In genomic region chr5:120531631-120532030, GRCm38 (mm10) we compare ENCODE assay signal across 23 mouse cellular contexts. TPM values are rescaled to one million over a fixed set of nuclear protein-coding genes. Genes with fewer than 3 reads are reported as not detected.
DNase-seq lines count a peak whose midpoint lies in the region; ATAC-seq and TF ChIP-seq lines count a peak whose summit lies in the region.
"Had no signal": no experiment of that assay in that cellular context is flagged by ENCODE, and none has a peak within 500 bp of the region (broad histone marks: within the 10 kb centered on the region; RNA-seq: fewer than 3 reads in every experiment).

No protein-coding gene starts in this region.

- TF ChIP-seq POLR2A in liver, adult 2 months (IDR thresholded peaks at IDR 0.05; ENCODE audit: extremely low read depth, insufficient read depth, low read length), result no peak

- no peak for TF ChIP-seq CTCF in liver, adult 2 months (IDR thresholded peaks at IDR 0.05; ENCODE audit: low read depth, low read length)
- no peak for TF ChIP-seq CTCF in liver, postnatal 0 days (IDR thresholded peaks at IDR 0.05; ENCODE audit: low read depth)

- no peak for TF ChIP-seq EP300 in liver, postnatal 0 days (IDR thresholded peaks at IDR 0.05; ENCODE audit: low read depth)

- H3K4me2 ChIP-seq in liver, embryonic 12.5 days, result no peak overlapping the region
- H3K4me2 ChIP-seq in liver, postnatal 0 days (ENCODE audit: low read depth, low read length), result no peak overlapping the region
- no peak overlapping the region for H3K4me2 ChIP-seq in liver, embryonic 11.5 days

- H3K27ac ChIP-seq in liver, adult 2 months (replicated peaks; ENCODE audit: insufficient read depth, low read depth, low read length), result peak overlapping the region; percentile 46
- no peak overlapping the region for H3K27ac ChIP-seq in liver, embryonic 12.5 days
- H3K27ac ChIP-seq in liver, postnatal 0 days (ENCODE audit: low read depth), result no peak overlapping the region
- no peak overlapping the region for H3K27ac ChIP-seq in liver, embryonic 11.5 days (ENCODE audit: low read depth, low read length)

- no peaks in the 10 kb centered on the region for H3K27me3 ChIP-seq in liver, adult 2 months (ENCODE audit: control insufficient read depth, insufficient read depth, low read length)
- H3K27me3 ChIP-seq in liver, embryonic 12.5 days (replicated peaks), result no peaks in the 10 kb centered on the region
- H3K27me3 ChIP-seq in liver, postnatal 0 days (ENCODE audit: insufficient read depth, low read length), result no peaks in the 10 kb centered on the region
- no peaks in the 10 kb centered on the region for H3K27me3 ChIP-seq in liver, embryonic 11.5 days (replicated peaks; ENCODE audit: control insufficient read depth, insufficient read depth, low read length)
- H3K27me3 ChIP-seq: CH12.LX, Patski had no signal

- peak; percentile 94 for DNase-seq in liver, adult 2 months (ENCODE audit: extremely low read depth, low read depth, low spot score)
- no peak for DNase-seq in liver, postnatal 0 days
- DNase-seq in liver, embryonic 11.5 days (ENCODE audit: low spot score), result no peak
- DNase-seq: adrenal gland, adult 2 months; adrenal gland, adult 8-10 months; adrenal gland, postnatal 10 days; adrenal gland, postnatal 14 days; adrenal gland, postnatal 25 days; adrenal gland, postnatal 36 days; B cell, adult 2 months; cerebellum, adult 11 months; cerebellum, adult 11-12 months; cerebellum, adult 18-20 months had no signal

- H3K79me2 ChIP-seq in liver, adult 2 months (ENCODE audit: control insufficient read depth, insufficient read depth, low read length), result no peaks in the 10 kb centered on the region

- no peaks in the 10 kb centered on the region for H3K9me3 ChIP-seq in liver, embryonic 12.5 days (replicated peaks)
- H3K9me3 ChIP-seq in liver, postnatal 0 days (ENCODE audit: low read length), result no peaks in the 10 kb centered on the region
- H3K9me3 ChIP-seq in liver, embryonic 11.5 days (ENCODE audit: control insufficient read depth, low read length), result no peaks in the 10 kb centered on the region
- H3K9me3 ChIP-seq: G1E had no signal

- H3K4me1 ChIP-seq in liver, adult 2 months (ENCODE audit: control insufficient read depth, insufficient read depth, low read length), result peaks cover 15% of the 10 kb centered on the region
- peaks cover 4% of the 10 kb centered on the region for H3K4me1 ChIP-seq in liver, embryonic 12.5 days
- no peaks in the 10 kb centered on the region for H3K4me1 ChIP-seq in liver, postnatal 0 days (ENCODE audit: insufficient read depth)
- no peaks in the 10 kb centered on the region for H3K4me1 ChIP-seq in liver, embryonic 11.5 days (replicated peaks; ENCODE audit: control insufficient read depth, insufficient read depth, low read length)

- no peak overlapping the region for H3K9ac ChIP-seq in liver, adult 2 months (ENCODE audit: low read depth, low read length)
- H3K9ac ChIP-seq in liver, embryonic 12.5 days, result no peak overlapping the region
- H3K9ac ChIP-seq in liver, postnatal 0 days (replicated peaks), result no peak overlapping the region
- H3K9ac ChIP-seq in liver, embryonic 11.5 days (ENCODE audit: low read depth, low read length), result no peak overlapping the region

- peaks cover 15% of the 10 kb centered on the region; the same call in 1 of the 2 replicates for H3K36me3 ChIP-seq in liver, adult 2 months (ENCODE audit: control insufficient read depth, insufficient read depth, low read length)
- peaks cover 40% of the 10 kb centered on the region for H3K36me3 ChIP-seq in liver, embryonic 12.5 days
- H3K36me3 ChIP-seq in liver, postnatal 0 days (replicated peaks; ENCODE audit: insufficient read depth, low read length), result peaks cover 56% of the 10 kb centered on the region
- peaks cover 10% of the 10 kb centered on the region; the same call in 1 of the 2 replicates for H3K36me3 ChIP-seq in liver, embryonic 11.5 days (ENCODE audit: control insufficient read depth, insufficient read depth, low read length)

- no peak overlapping the region for H3K4me3 ChIP-seq in liver, adult 2 months (ENCODE audit: insufficient read depth, low read depth, low read length)
- no peak overlapping the region for H3K4me3 ChIP-seq in liver, embryonic 12.5 days
- no peak overlapping the region for H3K4me3 ChIP-seq in liver, postnatal 0 days (ENCODE audit: low read depth, low read length)
- no peak overlapping the region for H3K4me3 ChIP-seq in liver, embryonic 11.5 days (ENCODE audit: low read depth, low read length)

- ATAC-seq in liver, embryonic 12.5 days, result no peak
- peak; percentile 41 for ATAC-seq in liver, postnatal 0 days
- no peak for ATAC-seq in liver, embryonic 11.5 days (replicated peaks; ENCODE audit: low FRiP score)
- ATAC-seq: activated CD4-positive, CD25-positive, alpha-beta regulatory T cell, adult 4 months; CD4-positive, CD25-positive, alpha-beta regulatory T cell, adult 4 months; Patski had no signal

- WGBS in liver, adult 2 months, result 25% methylated on average over 8 of the region's 8 CpGs
- WGBS in liver, embryonic 12.5 days (ENCODE audit: insufficient replicate concordance), result 75% methylated on average over 8 of the region's 8 CpGs
- WGBS in liver, postnatal 0 days (ENCODE audit: insufficient replicate concordance), result 62% methylated on average over 8 of the region's 8 CpGs
- 77% methylated on average over 8 of the region's 8 CpGs for WGBS in liver, embryonic 11.5 days

RNA-seq across cellular contexts. Expression of gene Slc8b1, which starts 20.7 kb away (rescaled TPM):
- 40.6 and 78.9 TPM in 2 replicates for total RNA-seq in liver, adult 2 months (2014; rRNA removed)
- polyA plus RNA-seq in liver, adult 2 months (2012; rRNA removed), result 47.6 and 52.4 TPM in 2 replicates
- polyA plus RNA-seq in liver, embryonic 12.5 days (2016; fragmentation: Nextera tagmentation; extraction: Ambion mirVana), result 4.2 and 6.0 TPM in 2 replicates
- polyA plus RNA-seq in liver, postnatal 0 days (2015; fragmentation: Nextera tagmentation; extraction: Ambion mirVana), result 15.3 and 17.1 TPM in 2 replicates
- 5.1 and 5.5 TPM in 2 replicates for polyA plus RNA-seq in liver, embryonic 11.5 days (2014; fragmentation: Nextera tagmentation; extraction: Ambion mirVana)

RNA-seq across cellular contexts. Expression of gene Plbd2, which starts 28.2 kb away (rescaled TPM):
- 18.1 and 28.9 TPM in 2 replicates for total RNA-seq in liver, adult 2 months (2014; rRNA removed)
- polyA plus RNA-seq in liver, adult 2 months (2012; rRNA removed), result 41.9 and 42.0 TPM in 2 replicates
- 23.2 and 27.4 TPM in 2 replicates for polyA plus RNA-seq in liver, embryonic 12.5 days (2016; fragmentation: Nextera tagmentation; extraction: Ambion mirVana)
- 53.6 and 54.1 TPM in 2 replicates for polyA plus RNA-seq in liver, postnatal 0 days (2015; fragmentation: Nextera tagmentation; extraction: Ambion mirVana)
- 32.8 and 35.1 TPM in 2 replicates for polyA plus RNA-seq in liver, embryonic 11.5 days (2014; fragmentation: Nextera tagmentation; extraction: Ambion mirVana)

RNA-seq across cellular contexts. Expression of gene Sds, which starts 55.3 kb away (rescaled TPM):
- total RNA-seq in liver, adult 2 months (2014; rRNA removed), result 410 and 645 TPM in 2 replicates
- polyA plus RNA-seq in liver, adult 2 months (2012; rRNA removed), result 648 and 709 TPM in 2 replicates
- polyA plus RNA-seq in liver, embryonic 12.5 days (2016; fragmentation: Nextera tagmentation; extraction: Ambion mirVana), result not detected in 2 replicates
- 32.4 and 32.5 TPM in 2 replicates for polyA plus RNA-seq in liver, postnatal 0 days (2015; fragmentation: Nextera tagmentation; extraction: Ambion mirVana)
- not detected in 2 replicates for polyA plus RNA-seq in liver, embryonic 11.5 days (2014; fragmentation: Nextera tagmentation; extraction: Ambion mirVana)
- total RNA-seq: adrenal gland, adult 18-20 months; adrenal gland, postnatal 25 days; CH12.LX; G1E; MEL had no signal
- polyA plus RNA-seq: activated CD4-positive, CD25-positive, alpha-beta regulatory T cell, adult 4 months; brain, embryonic 14.5 days; CD4-positive, CD25-positive, alpha-beta regulatory T cell, adult 4 months; G1E had no signal

RNA-seq across cellular contexts. Expression of gene Tpcn1, which starts 56.8 kb away (rescaled TPM):
- total RNA-seq in liver, adult 2 months (2014; rRNA removed), result 7.6 and 11.5 TPM in 2 replicates
- 51.9 and 78.1 TPM in 2 replicates for polyA plus RNA-seq in liver, adult 2 months (2012; rRNA removed)
- polyA plus RNA-seq in liver, embryonic 12.5 days (2016; fragmentation: Nextera tagmentation; extraction: Ambion mirVana), result 24.8 and 25.4 TPM in 2 replicates
- 16.3 and 18.6 TPM in 2 replicates for polyA plus RNA-seq in liver, postnatal 0 days (2015; fragmentation: Nextera tagmentation; extraction: Ambion mirVana)
- 27.4 and 29.7 TPM in 2 replicates for polyA plus RNA-seq in liver, embryonic 11.5 days (2014; fragmentation: Nextera tagmentation; extraction: Ambion mirVana)

RNA-seq across cellular contexts. Expression of gene Iqcd, which starts 57.2 kb away (rescaled TPM):
- total RNA-seq in liver, adult 2 months (2014; rRNA removed), result 0.09 TPM in 1 of 2 replicates, not detected in the other
- polyA plus RNA-seq in liver, adult 2 months (2012; rRNA removed), result 0.15 and 0.22 TPM in 2 replicates
- 2.0 and 2.1 TPM in 2 replicates for polyA plus RNA-seq in liver, embryonic 12.5 days (2016; fragmentation: Nextera tagmentation; extraction: Ambion mirVana)
- polyA plus RNA-seq in liver, postnatal 0 days (2015; fragmentation: Nextera tagmentation; extraction: Ambion mirVana), result 0.75 and 0.84 TPM in 2 replicates
- 1.3 and 1.5 TPM in 2 replicates for polyA plus RNA-seq in liver, embryonic 11.5 days (2014; fragmentation: Nextera tagmentation; extraction: Ambion mirVana)
- total RNA-seq: ES-E14 had no signal

Comparison
In these comparisons a context has a peak if more than half of its experiments do, and no peak if none do; other contexts are left out.
1. RNA of gene Sds, which starts 55.3 kb away (polyA plus RNA-seq): 648 to 709 TPM in liver, adult 2 months and 32.4 to 32.5 TPM in liver, postnatal 0 days; not detected in liver, embryonic 12.5 days and not detected in liver, embryonic 11.5 days; every median in the first group is over 10 times any median in the second.